Mouse (Mus musculus) olfactory bulb, adult 2 months (tissue): Measurements from ENCODE around the gene A630023A22Rik.

ENCODE experiments used
- CTCF ChIP-seq: fragments of 200-500 bp; IDR thresholded peaks from 2 replicates; pipeline ENCODE4 v1.5.1; 2012; ENCODE audit warnings: low read depth, mild to moderate bottlenecking, low read length, moderate library complexity; ENCODE audit not compliant: insufficient read depth
- POLR2A ChIP-seq: fragments of 200-500 bp; IDR thresholded peaks from 2 replicates; pipeline ENCODE4 v1.6.1; 2012; ENCODE audit warnings: mild to moderate bottlenecking, low read depth, low read length, moderate library complexity; ENCODE audit not compliant: insufficient read depth

- TF ChIP-seq CTCF (no peak), POLR2A (no peak)
Measured at GRCm38 (mm10) chr14:34080321-34080997, 22.1 kb downstream of the A630023A22Rik start.
